Mouse (Mus musculus) limb, embryonic 15.5 days (tissue): ENCODE measurements around the gene Adgrb3. TPM values are rescaled to one million over a fixed set of nuclear protein-coding genes. Genes with fewer than 3 reads are reported as not detected.
"Not testable (repeated sequence)": the region's sequence is repeated elsewhere in the genome, so short reads cannot be mapped to it uniquely, and the experiment has no call there.

Experiments used
- ATAC-seq: fragments of 200-750 bp; cut with Nextera tagmentation; 2 replicates; pipeline ENCODE4 v1.8.0; 2017; ENCODE audit warnings: low read depth, moderate TSS enrichment; ENCODE audit not compliant: insufficient number of reproducible peaks, low FRiP score, low TSS enrichment
- H3K27ac ChIP-seq: fragments of 300-500 bp; sonication (generic); 2 replicates; pipeline ENCODE4 v1.5.1; 2015; ENCODE audit warnings: moderate library complexity, mild to moderate bottlenecking, inconsistent platforms
- H3K27me3 ChIP-seq: fragments of 300-500 bp; sonication (generic); 2 replicates; pipeline ENCODE4 v1.6.1; 2015; ENCODE audit warnings: inconsistent platforms
- H3K36me3 ChIP-seq: fragments of 300-500 bp; sonication (generic); 2 replicates; pipeline ENCODE4 v1.6.1; 2015; ENCODE audit warnings: inconsistent platforms
- H3K4me1 ChIP-seq: fragments of 300-500 bp; sonication (generic); 2 replicates; pipeline ENCODE4 v1.6.1; 2015; ENCODE audit warnings: inconsistent platforms
- H3K4me2 ChIP-seq: fragments of 300-500 bp; sonication (generic); 2 replicates; pipeline ENCODE4 v1.6.1; 2015; ENCODE audit warnings: mild to moderate bottlenecking, inconsistent platforms
- H3K4me3 ChIP-seq: fragments of 300-500 bp; sonication (generic); 2 replicates; pipeline ENCODE4 v1.5.1; 2015; ENCODE audit warnings: mild to moderate bottlenecking, inconsistent platforms
- H3K9ac ChIP-seq: fragments of 300-500 bp; sonication (generic); 2 replicates; pipeline ENCODE4 v1.6.1; 2015; ENCODE audit warnings: inconsistent platforms
- H3K9me3 ChIP-seq: fragments of 300-500 bp; sonication (generic); 2 replicates; pipeline ENCODE4 v1.6.1; 2016; ENCODE audit warnings: inconsistent platforms
- WGBS: fragments of 180-500 bp; shearing (Covaris S2); methylation state at CpG from one replicate; pipeline ENCODE4 v1.1.7; 2015; 5-methylcytosine and 5-hydroxymethylcytosine counted together
- polyA plus RNA-seq: library from polyadenylated mRNA; unstranded; fragments of >200 nt; fragmentation: Nextera tagmentation; extraction: Ambion mirVana; gene quantifications from 2 replicates; pipeline ENCODE4 v1.2.1, GENCODE M21; 2015

Adgrb3 gene
- polyA plus RNA-seq, 1 experiment from 2014 or later, result 2.0 TPM

DNA sequence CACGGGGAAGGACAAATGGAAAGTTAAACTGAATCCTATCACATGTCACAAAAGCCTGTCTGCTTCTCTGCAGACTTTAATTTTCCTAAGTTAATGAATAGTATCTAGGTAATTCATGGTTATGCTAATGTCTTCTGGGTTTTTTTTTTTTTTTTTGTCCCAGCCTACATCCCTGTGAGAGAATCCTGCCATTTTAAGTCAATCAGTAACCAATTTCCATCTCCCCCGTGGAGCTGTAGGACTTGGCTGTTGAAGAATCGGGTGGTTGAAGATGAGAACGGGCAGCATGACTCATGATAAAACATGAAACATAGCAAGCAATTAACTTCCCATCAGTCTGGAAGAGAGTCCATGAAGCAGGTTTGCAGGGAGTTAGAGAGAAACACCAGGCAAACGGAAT is 753.6 kb downstream of the Adgrb3 start:
- H3K27ac ChIP-seq, result no peak overlapping the region
- no peak overlapping the region for H3K9ac ChIP-seq
- H3K27me3 ChIP-seq, result no peaks in the 10 kb centered on the region
- no peaks in the 10 kb centered on the region for H3K9me3 ChIP-seq
- H3K4me2 ChIP-seq, result no peak overlapping the region
- H3K4me1 ChIP-seq, result no peaks in the 10 kb centered on the region
- no peak for ATAC-seq
- WGBS, result 76% methylated on average over 5 of the region's 5 CpGs
- H3K36me3 ChIP-seq, result no peaks in the 10 kb centered on the region
- H3K4me3 ChIP-seq, result no peak overlapping the region

DNA sequence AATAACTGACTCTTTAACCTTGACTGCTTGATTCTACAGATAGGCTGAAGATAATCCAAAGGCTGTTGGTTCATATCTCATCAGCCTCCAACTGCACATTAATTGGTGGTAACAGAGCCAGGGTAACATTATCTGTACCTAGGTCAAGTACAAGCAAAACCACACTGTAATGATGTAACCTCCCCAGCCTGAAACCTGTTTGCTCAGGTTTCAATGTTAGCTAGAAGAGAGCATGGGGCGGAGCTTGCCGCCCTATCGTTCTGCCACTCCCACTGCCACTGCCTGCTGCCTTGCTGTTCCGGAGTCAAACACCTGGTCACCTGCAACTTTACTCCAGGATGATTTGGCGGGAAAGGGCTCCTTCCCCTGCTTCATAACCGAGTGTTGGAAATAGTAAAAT is 765.5 kb downstream of the Adgrb3 start:
- ATAC-seq, result no peak
- Histone ChIP-seq H3K9me3 (no peaks in the 10 kb centered on the region), H3K4me1 (no peaks in the 10 kb centered on the region), H3K27ac (no peak overlapping the region), H3K36me3 (no peaks in the 10 kb centered on the region), H3K9ac (no peak overlapping the region), H3K4me2 (peak overlapping the region; percentile 25; the same call in 1 of the 2 replicates), H3K27me3 (no peaks in the 10 kb centered on the region), H3K4me3 (no peak overlapping the region)
- 22% methylated on average over 6 of the region's 6 CpGs for WGBS

DNA sequence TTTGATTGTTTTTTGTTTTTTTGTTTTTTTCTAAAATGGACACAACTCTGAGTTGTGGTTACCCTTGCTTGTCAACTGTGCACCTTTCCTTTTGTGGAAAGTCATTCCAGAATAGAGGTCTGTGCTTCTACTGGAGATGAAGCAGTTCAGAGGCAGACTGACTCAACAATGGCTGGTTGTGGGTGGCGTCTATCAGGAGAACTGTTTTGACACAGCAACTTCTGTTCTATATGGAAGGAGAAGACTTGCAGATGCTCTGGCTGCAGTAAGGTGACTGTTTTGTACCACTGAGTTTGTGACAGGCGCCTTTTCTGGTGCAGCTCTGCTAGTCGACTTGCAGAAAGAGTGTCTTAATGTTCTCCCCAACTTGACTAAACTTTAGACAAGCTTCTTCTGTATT is 768.6 kb downstream of the Adgrb3 start:
- Histone ChIP-seq H3K27ac (no peak overlapping the region; the same call in 1 of the 2 replicates), H3K4me3 (no peak overlapping the region), H3K4me2 (no peak overlapping the region), H3K27me3 (no peaks in the 10 kb centered on the region), H3K9ac (no peak overlapping the region), H3K4me1 (no peaks in the 10 kb centered on the region), H3K36me3 (no peaks in the 10 kb centered on the region), H3K9me3 (no peaks in the 10 kb centered on the region)
- 74% methylated on average over 3 of the region's 3 CpGs for whole genome bisulfite sequencing
- ATAC-seq, result no peak

DNA sequence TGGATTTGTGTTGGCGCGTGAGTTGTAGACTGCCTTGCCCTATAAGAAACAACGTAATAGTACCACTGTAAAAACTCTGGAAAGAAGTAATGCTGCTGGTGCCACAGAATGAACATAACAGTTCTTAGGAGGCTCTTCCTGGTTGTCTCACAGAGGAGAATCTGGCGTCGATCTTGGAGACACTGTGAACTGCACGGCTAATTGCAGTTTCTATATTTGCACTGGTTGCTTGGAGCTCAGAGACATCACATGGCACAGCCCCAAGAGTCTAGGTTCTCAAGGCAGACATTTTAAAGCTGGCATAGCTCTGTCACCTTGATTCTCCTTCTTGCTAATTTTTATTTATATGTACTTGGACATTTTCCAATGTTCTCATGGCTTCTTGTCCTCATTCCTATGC is 769.3 kb downstream of the Adgrb3 start:
- no peak overlapping the region for H3K4me2 ChIP-seq
- H3K4me3 ChIP-seq, result no peak overlapping the region
- H3K27me3 ChIP-seq, result no peaks in the 10 kb centered on the region
- H3K9ac ChIP-seq, result no peak overlapping the region
- no peaks in the 10 kb centered on the region for H3K4me1 ChIP-seq
- no peak for ATAC-seq
- WGBS, result 78% methylated on average over 6 of the region's 6 CpGs
- H3K9me3 ChIP-seq, result no peaks in the 10 kb centered on the region
- H3K27ac ChIP-seq, result no peak overlapping the region
- H3K36me3 ChIP-seq, result no peaks in the 10 kb centered on the region

DNA sequence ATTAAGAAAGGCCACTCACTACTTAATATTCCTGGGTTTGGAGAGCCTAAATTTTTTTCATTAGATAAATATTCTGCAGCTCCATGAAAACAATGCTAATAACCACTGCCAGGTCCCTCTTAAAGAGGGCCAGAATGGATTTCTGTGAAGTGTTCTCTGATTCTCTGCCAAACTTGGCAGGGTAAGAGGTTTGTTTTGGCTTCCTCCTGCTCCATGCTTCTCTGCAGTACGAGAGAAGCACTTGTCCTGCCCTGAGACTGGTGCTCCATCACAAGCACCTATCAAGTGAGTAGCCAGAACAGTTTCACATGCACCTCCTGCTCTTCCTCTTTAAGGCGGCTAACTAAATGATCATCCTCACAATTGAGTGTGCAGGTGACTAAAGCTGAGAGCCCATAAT is 771.9 kb downstream of the Adgrb3 start:
- Histone ChIP-seq H3K4me2 (no peak overlapping the region), H3K4me1 (no peaks in the 10 kb centered on the region), H3K36me3 (no peaks in the 10 kb centered on the region), H3K27me3 (no peaks in the 10 kb centered on the region), H3K4me3 (no peak overlapping the region), H3K9me3 (no peaks in the 10 kb centered on the region), H3K9ac (no peak overlapping the region), H3K27ac (no peak overlapping the region)
- no peak for ATAC-seq
- WGBS, result 49% methylated on average over 2 of the region's 2 CpGs

DNA sequence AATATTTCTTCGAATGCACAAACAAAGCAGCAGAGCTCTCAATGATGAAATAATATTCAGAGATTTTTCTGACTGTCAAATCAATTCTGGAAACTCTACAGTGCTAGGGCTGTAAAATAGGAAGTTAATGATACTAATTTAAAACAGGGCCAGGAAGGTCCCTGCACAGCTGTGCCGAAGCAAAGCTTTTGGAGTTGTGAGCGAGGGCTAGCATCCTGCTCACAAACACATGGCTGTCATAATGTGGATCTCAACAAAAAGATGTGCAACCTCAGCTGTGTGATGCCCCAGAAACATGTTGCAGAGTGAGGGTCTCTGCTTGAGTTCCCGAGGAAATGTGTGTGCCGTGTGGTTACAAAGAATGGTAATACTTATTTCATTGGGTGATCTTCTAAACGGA is 772.3 kb downstream of the Adgrb3 start:
- Histone ChIP-seq H3K9me3 (no peaks in the 10 kb centered on the region), H3K36me3 (no peaks in the 10 kb centered on the region), H3K27ac (no peak overlapping the region), H3K4me3 (no peak overlapping the region), H3K4me2 (no peak overlapping the region), H3K4me1 (no peaks in the 10 kb centered on the region), H3K27me3 (no peaks in the 10 kb centered on the region), H3K9ac (no peak overlapping the region)
- 50% methylated on average over 6 of the region's 6 CpGs for WGBS
- ATAC-seq, result no peak

DNA sequence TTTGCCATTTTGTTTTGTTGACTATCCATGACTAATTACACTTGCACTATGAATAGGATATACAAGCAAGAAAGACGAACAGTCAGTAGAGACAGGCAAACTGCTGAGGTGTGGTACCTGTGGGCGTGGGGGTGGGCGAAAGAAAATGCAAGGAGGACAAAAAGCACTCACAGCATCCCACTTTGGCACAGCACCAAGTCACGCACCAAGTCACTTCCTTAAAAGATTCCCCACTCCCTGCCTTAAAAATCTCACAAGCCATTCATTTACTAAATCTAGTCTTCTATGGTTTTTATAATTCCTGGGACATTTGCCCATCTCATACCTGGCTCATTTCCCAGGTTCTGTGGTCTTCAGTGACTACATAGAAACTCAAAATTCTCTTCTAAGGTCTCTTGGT is 787.4 kb downstream of the Adgrb3 start:
- no peaks in the 10 kb centered on the region for H3K36me3 ChIP-seq
- H3K27ac ChIP-seq, result no peak overlapping the region
- H3K9ac ChIP-seq, result no peak overlapping the region
- 56% methylated on average over 4 of the region's 4 CpGs for WGBS
- no peaks in the 10 kb centered on the region for H3K4me1 ChIP-seq
- no peak for ATAC-seq
- H3K4me2 ChIP-seq, result no peak overlapping the region
- H3K9me3 ChIP-seq, result no peaks in the 10 kb centered on the region
- H3K4me3 ChIP-seq, result no peak overlapping the region
- no peaks in the 10 kb centered on the region for H3K27me3 ChIP-seq

DNA sequence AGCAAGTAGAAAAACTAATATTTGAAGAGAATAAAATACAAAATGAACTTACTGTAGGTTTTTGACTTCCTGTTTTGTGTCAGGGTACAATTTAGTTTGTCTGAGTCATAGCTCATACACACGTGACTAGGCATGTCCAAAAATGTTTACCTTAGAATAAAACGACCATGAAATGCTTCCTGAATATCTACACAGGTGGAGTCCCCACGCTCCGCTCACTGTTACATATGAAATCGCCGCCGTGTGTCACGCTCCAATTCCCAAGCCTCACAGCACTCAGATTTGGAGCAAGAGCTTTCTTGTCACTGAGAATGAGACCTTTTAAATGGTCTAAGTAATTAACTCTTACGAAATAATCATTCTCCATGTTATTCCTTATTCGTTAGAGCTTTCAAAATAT is 795.3 kb downstream of the Adgrb3 start:
- 73% methylated on average over 10 of the region's 10 CpGs for WGBS

DNA sequence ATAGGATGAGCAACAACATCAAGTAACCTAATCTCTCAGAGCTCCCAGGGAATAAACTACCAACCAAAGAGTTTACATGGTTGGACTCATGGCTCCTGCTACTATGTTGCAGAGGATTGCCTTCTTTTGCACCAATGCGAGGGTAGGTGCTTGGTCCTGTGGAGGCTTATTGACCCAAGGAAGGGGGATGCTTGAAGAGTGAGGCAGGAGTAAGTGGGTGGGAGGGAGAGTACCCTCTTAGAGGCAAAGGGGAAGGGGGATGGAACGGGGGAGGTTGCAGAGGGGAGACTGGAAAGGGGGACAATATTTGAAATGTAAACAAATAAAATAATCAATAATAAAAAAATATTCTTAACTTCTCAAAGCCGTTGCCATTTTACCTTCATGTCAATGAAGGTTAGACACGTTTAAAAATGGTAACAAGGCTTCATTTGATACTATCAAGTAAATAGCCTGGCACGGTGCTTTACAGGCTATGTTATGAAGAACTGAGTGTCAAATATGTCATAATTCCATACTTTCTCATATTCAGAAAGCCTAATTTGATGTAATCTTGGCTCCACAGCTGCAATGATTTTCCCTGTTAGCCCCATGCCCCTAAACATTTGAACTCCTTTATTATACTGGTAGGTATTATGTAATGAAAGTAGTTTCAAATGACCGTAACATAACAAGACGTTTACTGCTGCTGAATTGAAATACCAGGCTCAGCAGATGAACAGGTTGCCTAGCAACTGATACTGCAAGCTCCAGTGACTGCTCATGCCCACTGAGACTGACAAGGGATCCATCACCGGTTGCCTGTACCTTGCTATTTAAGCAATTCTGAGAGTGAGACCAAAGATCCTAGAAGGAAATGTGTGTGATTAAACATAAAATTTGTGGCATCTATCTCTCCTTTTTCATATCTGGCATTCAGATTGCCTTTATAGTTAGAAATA is 796.1 kb downstream of the Adgrb3 start:
- Histone ChIP-seq H3K36me3 (no peaks in the 10 kb centered on the region), H3K4me2 (no peak overlapping the region), H3K9ac (no peak overlapping the region), H3K27me3 (no peaks in the 10 kb centered on the region), H3K27ac (no peak overlapping the region), H3K4me3 (no peak overlapping the region), H3K9me3 (no peaks in the 10 kb centered on the region), H3K4me1 (no peaks in the 10 kb centered on the region)
- 55% methylated on average over 8 of the region's 8 CpGs for WGBS
- ATAC-seq, result no peak

More for the DNA sequence above, 795.3 kb downstream of the Adgrb3 start:
- Histone ChIP-seq H3K4me3 (no peak overlapping the region), H3K4me1 (no peaks in the 10 kb centered on the region), H3K36me3 (no peaks in the 10 kb centered on the region), H3K9ac (no peak overlapping the region), H3K27me3 (no peaks in the 10 kb centered on the region), H3K9me3 (no peaks in the 10 kb centered on the region), H3K4me2 (no peak overlapping the region), H3K27ac (no peak overlapping the region)
- ATAC-seq, result no peak

DNA sequence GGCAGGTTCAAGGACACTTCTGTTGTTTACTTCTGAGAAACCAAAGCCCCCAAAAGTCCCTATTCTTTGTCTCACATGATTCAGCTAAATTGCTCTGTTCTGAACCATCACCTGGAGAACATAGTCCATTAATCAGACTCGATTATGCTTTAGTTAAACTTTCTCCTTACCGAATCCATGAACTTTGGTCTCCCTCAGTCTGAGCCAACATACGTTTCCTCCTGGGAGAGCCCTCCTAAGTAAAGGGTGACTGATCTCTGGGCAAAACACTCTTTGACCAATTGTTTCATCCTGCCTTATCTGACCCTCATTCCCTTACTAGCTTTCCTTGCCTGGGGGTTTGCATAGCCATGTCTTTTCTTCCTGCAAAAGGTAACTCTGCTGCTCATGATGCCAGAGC is 806.4 kb downstream of the Adgrb3 start:
- H3K4me3 ChIP-seq, result no peak overlapping the region
- no peaks in the 10 kb centered on the region for H3K9me3 ChIP-seq
- no peak overlapping the region for H3K9ac ChIP-seq
- WGBS, result 83% methylated on average over 3 of the region's 3 CpGs
- no peak overlapping the region for H3K4me2 ChIP-seq
- H3K4me1 ChIP-seq, result no peaks in the 10 kb centered on the region
- no peak overlapping the region for H3K27ac ChIP-seq
- H3K36me3 ChIP-seq, result no peaks in the 10 kb centered on the region
- no peak for ATAC-seq
- H3K27me3 ChIP-seq, result no peaks in the 10 kb centered on the region

DNA sequence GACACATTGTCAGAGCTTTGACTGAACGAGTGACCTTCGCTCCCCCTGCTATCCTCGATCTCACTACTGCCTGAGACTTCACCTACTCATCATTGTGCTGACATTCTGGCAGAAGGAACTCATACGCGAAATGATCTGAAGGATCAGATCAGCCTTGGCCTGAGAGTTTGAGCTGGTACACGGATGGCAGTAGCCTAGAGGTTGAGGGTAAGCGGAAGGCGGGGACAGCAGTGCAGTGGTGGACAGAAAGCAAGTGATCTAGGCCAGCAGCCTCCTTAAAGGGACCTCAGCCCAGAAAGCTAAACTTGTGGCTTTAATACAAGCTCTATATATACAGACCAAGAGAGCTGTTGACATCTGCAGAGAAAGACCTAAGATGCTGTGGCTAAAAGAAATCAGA is 811.7 kb downstream of the Adgrb3 start:
- H3K27me3 ChIP-seq, ATAC-seq, H3K9me3 ChIP-seq, H3K9ac ChIP-seq, H3K4me2 ChIP-seq, H3K4me3 ChIP-seq, H3K27ac ChIP-seq, H3K4me1 ChIP-seq, H3K36me3 ChIP-seq: not testable (repeated sequence)
- WGBS, result 88% methylated on average over 8 of the region's 8 CpGs
